9 mouse cellular contexts compared by ENCODE assay signal in the genomic region with DNA sequence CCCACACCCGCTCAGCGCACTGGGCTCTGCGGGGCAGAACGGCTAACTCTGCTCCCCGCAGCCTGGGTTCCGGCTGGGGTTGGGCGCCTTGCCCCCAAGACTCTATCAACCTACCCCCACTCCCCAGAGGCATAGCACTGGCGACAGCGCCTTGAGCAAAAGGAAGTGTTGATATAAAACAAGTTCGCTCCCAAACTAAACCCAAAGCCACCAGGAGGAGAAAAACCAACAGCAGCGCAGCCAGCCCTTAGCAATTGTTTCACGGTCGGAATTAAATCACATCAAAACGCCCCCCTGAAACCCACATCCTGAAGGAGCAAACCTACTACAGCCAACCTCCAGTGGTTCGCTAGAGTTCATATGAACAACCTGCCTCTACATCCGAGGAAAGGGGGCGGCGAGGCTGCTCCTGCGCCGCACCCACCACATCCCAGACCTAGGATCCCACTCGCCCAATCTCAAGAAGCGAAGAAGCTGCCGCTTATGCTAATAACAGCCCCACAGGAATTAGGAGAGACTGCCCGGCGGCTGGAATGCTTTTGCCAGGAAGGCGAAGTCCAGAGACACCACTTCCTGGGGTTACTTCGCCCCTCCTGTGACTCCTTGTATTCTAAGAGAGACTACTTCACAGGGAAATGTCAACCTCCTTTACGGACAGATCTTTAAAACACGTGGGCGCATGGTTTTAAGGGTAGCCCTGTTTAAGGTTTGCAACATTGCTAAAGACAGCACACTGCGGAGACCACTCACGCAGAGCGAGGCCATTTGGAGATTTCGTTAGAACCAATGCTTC. TPM values are rescaled to one million over a fixed set of nuclear protein-coding genes. Genes with fewer than 3 reads are reported as not detected.
A peak's percentile ranks its signal among the peaks of the same experiment; 100 is the strongest.
DNase-seq lines count a peak whose midpoint lies in the region; ATAC-seq and TF ChIP-seq lines count a peak whose summit lies in the region.
"Had no signal": no experiment of that assay in that cellular context is flagged by ENCODE, and none has a peak within 500 bp of the region (broad histone marks: within the 10 kb centered on the region; RNA-seq: fewer than 3 reads in every experiment).

No protein-coding gene starts in this region.

- TF ChIP-seq POLR2A in ES-Bruce4 (IDR thresholded peaks at IDR 0.05; ENCODE audit: insufficient read depth, low read length), result no peak

- TF ChIP-seq EP300 in ES-Bruce4 (IDR thresholded peaks at IDR 0.05; ENCODE audit: insufficient read depth, low read depth, low read length), result no peak

- H3K4me3 ChIP-seq in heart, embryonic 11.5 days (ENCODE audit: low read depth, low read length), result peak overlapping the region; percentile 43
- peak overlapping the region; percentile 34 for H3K4me3 ChIP-seq in ES-Bruce4 (ENCODE audit: low read depth, low read length)
- H3K4me3 ChIP-seq in forebrain, embryonic 14.5 days (ENCODE audit: low read depth, low read length), result peak overlapping the region; percentile 36
- peak overlapping the region; percentile 54 for H3K4me3 ChIP-seq in midbrain, embryonic 10.5 days
- H3K4me3 ChIP-seq: erythroblast, embryonic 14.5 days had no signal

- DNase-seq in heart, adult 8-10 months (ENCODE audit: low spot score), result no peak
- DNase-seq in forebrain, embryonic 14.5 days (ENCODE audit: low spot score), result peak; percentile 25
- DNase-seq in midbrain, embryonic 10.5 days (ENCODE audit: low spot score), result peak; percentile 65
- DNase-seq in layer of hippocampus, postnatal 14 days (ENCODE audit: low spot score in 2 of 2), result no peak
- no peak for DNase-seq in urinary bladder, postnatal 10 days (ENCODE audit: low spot score)
- DNase-seq in cerebellum, adult 11 months, result no peak

- H3K9ac ChIP-seq in heart, embryonic 11.5 days (ENCODE audit: low read depth, low read length), result peak overlapping the region; percentile 56; the same call in 1 of the 2 replicates
- no peak overlapping the region for H3K9ac ChIP-seq in ES-Bruce4 (ENCODE audit: low read depth, poor library complexity, severe bottlenecking)
- peak overlapping the region; percentile 35 for H3K9ac ChIP-seq in forebrain, embryonic 14.5 days (ENCODE audit: low read length)

- H3K27me3 ChIP-seq in heart, embryonic 11.5 days (ENCODE audit: control insufficient read depth, insufficient read depth, low read length), result peaks cover 32% of the 10 kb centered on the region
- peaks cover 46% of the 10 kb centered on the region for H3K27me3 ChIP-seq in ES-Bruce4 (ENCODE audit: control insufficient read depth, insufficient read depth, low read length, poor library complexity, severe bottlenecking)
- peaks cover 34% of the 10 kb centered on the region for H3K27me3 ChIP-seq in forebrain, embryonic 14.5 days (replicated peaks; ENCODE audit: control insufficient read depth, insufficient read depth, low read length)
- peaks cover 63% of the 10 kb centered on the region for H3K27me3 ChIP-seq in midbrain, embryonic 10.5 days (ENCODE audit: low read depth, poor library complexity, severe bottlenecking)

- no peak for ATAC-seq in heart, embryonic 11.5 days (replicated peaks; ENCODE audit: insufficient number of reproducible peaks, low FRiP score, low TSS enrichment)
- no peak for ATAC-seq in forebrain, embryonic 14.5 days

- WGBS in heart, embryonic 11.5 days (ENCODE audit: insufficient replicate concordance), result 2% methylated on average over 34 of the region's 34 CpGs
- 3% methylated on average over 34 of the region's 34 CpGs for WGBS in forebrain, embryonic 14.5 days
- under 1% methylated on average over 34 of the region's 34 CpGs for WGBS in midbrain, embryonic 10.5 days

- no peak overlapping the region for H3K27ac ChIP-seq in heart, embryonic 11.5 days (ENCODE audit: low read depth, low read length)
- no peak overlapping the region for H3K27ac ChIP-seq in ES-Bruce4 (ENCODE audit: insufficient read depth, low read length)
- H3K27ac ChIP-seq in forebrain, embryonic 14.5 days (ENCODE audit: low read depth, low read length), result 0 out of 2 replicates have a peak overlapping the region, but pooled peaks have one; percentile 9
- H3K27ac ChIP-seq in midbrain, embryonic 10.5 days (replicated peaks), result peak overlapping the region; percentile 86

- no peaks in the 10 kb centered on the region for H3K36me3 ChIP-seq in heart, embryonic 11.5 days (ENCODE audit: control insufficient read depth, insufficient read depth, low read length)
- no peaks in the 10 kb centered on the region for H3K36me3 ChIP-seq in ES-Bruce4 (ENCODE audit: control insufficient read depth, insufficient read depth, low read length, poor library complexity, severe bottlenecking)
- no peaks in the 10 kb centered on the region for H3K36me3 ChIP-seq in forebrain, embryonic 14.5 days (ENCODE audit: control insufficient read depth, insufficient read depth, low read length)
- H3K36me3 ChIP-seq in midbrain, embryonic 10.5 days, result no peaks in the 10 kb centered on the region

- no peaks in the 10 kb centered on the region for H3K9me3 ChIP-seq in heart, embryonic 11.5 days (replicated peaks; ENCODE audit: control insufficient read depth, low read length)
- no peaks in the 10 kb centered on the region for H3K9me3 ChIP-seq in ES-Bruce4 (replicated peaks; ENCODE audit: control insufficient read depth, insufficient read depth, low read length, poor library complexity, severe bottlenecking)
- no peaks in the 10 kb centered on the region for H3K9me3 ChIP-seq in forebrain, embryonic 14.5 days (replicated peaks; ENCODE audit: control insufficient read depth, low read length)
- H3K9me3 ChIP-seq in midbrain, embryonic 10.5 days (replicated peaks), result no peaks in the 10 kb centered on the region

- H3K4me1 ChIP-seq in heart, embryonic 11.5 days (ENCODE audit: control insufficient read depth, insufficient read depth, low read length), result peaks cover 26% of the 10 kb centered on the region
- H3K4me1 ChIP-seq in ES-Bruce4 (ENCODE audit: control insufficient read depth, insufficient read depth, low read length), result peaks cover 2% of the 10 kb centered on the region
- peaks cover 11% of the 10 kb centered on the region; the same call in 1 of the 2 replicates for H3K4me1 ChIP-seq in forebrain, embryonic 14.5 days (ENCODE audit: control insufficient read depth, insufficient read depth, low read length)
- peaks cover 67% of the 10 kb centered on the region for H3K4me1 ChIP-seq in midbrain, embryonic 10.5 days

- H3K4me2 ChIP-seq in heart, embryonic 11.5 days, result peak overlapping the region; percentile 72
- H3K4me2 ChIP-seq in forebrain, embryonic 14.5 days (ENCODE audit: low read length), result peak overlapping the region; percentile 81

- TF ChIP-seq CTCF in ES-Bruce4 (IDR thresholded peaks at IDR 0.05; ENCODE audit: low read depth, low read length), result no peak

RNA-seq across cellular contexts. Expression of a gene that starts 2.8 kb away (rescaled TPM):
- polyA plus RNA-seq in heart, embryonic 11.5 days (2014; fragmentation: Nextera tagmentation; extraction: Ambion mirVana), result 19.6 and 20.8 TPM in 2 replicates
- total RNA-seq in heart, adult 8-10 months (2022), result under 1 TPM in 3 of 4 experiments, not detected in 1; 0.14 to 0.31 (median 0.26) TPM
- polyA plus RNA-seq in ES-Bruce4 (2011; ENCODE audit: insufficient read depth, insufficient read length, low read depth, missing spikeins), result 3.4 and 5.4 TPM in 2 replicates
- 15.6 and 16.5 TPM in 2 replicates for polyA plus RNA-seq in forebrain, embryonic 14.5 days (2014; fragmentation: Nextera tagmentation; extraction: Ambion mirVana)
- polyA plus RNA-seq in midbrain, embryonic 10.5 days (2016; fragmentation: Nextera tagmentation; extraction: Ambion mirVana), result 58.4 and 60.6 TPM in 2 replicates
- 1 to 10 TPM; 9.0 to 9.4 TPM for total RNA-seq in layer of hippocampus, postnatal 14 days (2021)
- polyA plus RNA-seq: erythroblast, embryonic 14.5 days had no signal

Comparison
In these comparisons a context has a peak if more than half of its experiments do, and no peak if none do; other contexts are left out.
1. H3K27ac ChIP-seq: peak in forebrain, embryonic 14.5 days (single experiment) and midbrain, embryonic 10.5 days (single experiment); none in heart, embryonic 11.5 days (single experiment) and ES-Bruce4 (single experiment).
2. DNase-seq: peak in forebrain, embryonic 14.5 days (single experiment) and midbrain, embryonic 10.5 days (single experiment); none in heart, adult 8-10 months (single experiment), layer of hippocampus, postnatal 14 days (0 of 2), urinary bladder, postnatal 10 days (single experiment) and cerebellum, adult 11 months (single experiment).
3. Peak in every context shown above with its lines, with median percentiles within 50 percentile points of each other: H3K4me3 ChIP-seq.